Mouse (Mus musculus) left cerebral cortex, adult 2 months (tissue): ENCODE data around the gene Cyth1. TPM values are rescaled to one million over a fixed set of nuclear protein-coding genes. Genes with fewer than 3 reads are reported as not detected.

Source experiments
- DNase-seq, 2 experiments: peaks; one replicate each; pipeline ENCODE4 v3.0.0; 2021 to 2022; ENCODE audit warnings: low spot score in 2 of 2, mixed read lengths in 1 of 2; ENCODE audit errors: extremely low spot score in 1 of 2
- H3K27ac ChIP-seq: fragments of 200-600 bp; 2 replicates; pipeline ENCODE4 v1.8.1; 2022
- H3K4me3 ChIP-seq: fragments of 200-600 bp; 2 replicates; pipeline ENCODE4 v1.8.1; 2022
- CTCF ChIP-seq: fragments of 200-600 bp; IDR thresholded peaks from 2 replicates; pipeline ENCODE4 v1.8.1; 2022; ENCODE audit warnings: antibody characterized with exemption, mild to moderate bottlenecking, moderate library complexity
- intact Hi-C: fragments of 180-260 bp; cut with DNase I; formaldehyde crosslinking; loops from one replicate; pipeline ENCODE4 v1.15.1; 2025
- total RNA-seq, 2 experiments: library from RNA; stranded (reverse); gene quantifications; 2 replicates each; pipeline ENCODE4 v1.2.3; 2021

The Cyth1 gene
- total RNA-seq, 2 experiments from 2014 or later = 65.2 to 69.3 TPM

GRCm38 (mm10) chr11:118103383-118103782 is 145.0 kb downstream of the Cyth1 start:
- intact Hi-C loops = loop anchor here (1.0 kb wide), 2 partner anchors 19 to 117 kb away; no protein-coding TSS in a partner anchor
- no peak overlapping the region for H3K4me3 ChIP-seq
- DNase-seq = no peak

GRCm38 (mm10) chr11:118102838-118103237 is 145.6 kb downstream of the Cyth1 start:
- Histone ChIP-seq H3K4me3 (no peak overlapping the region), H3K27ac (no peak overlapping the region)
- intact Hi-C loops = loop anchor here (1.0 kb wide), 2 partner anchors 19 to 117 kb away; no protein-coding TSS in a partner anchor
- peak; percentile 80 to 92 for DNase-seq
- peak; percentile 95 for TF ChIP-seq CTCF

More at GRCm38 (mm10) chr11:118103383-118103782, 145.0 kb downstream of the Cyth1 start:
- no peak overlapping the region for H3K27ac ChIP-seq
- no peak for TF ChIP-seq CTCF

GRCm38 (mm10) chr11:118101133-118101532 is 147.3 kb downstream of the Cyth1 start:
- DNase-seq = no peak
- Histone ChIP-seq H3K27ac (no peak overlapping the region), H3K4me3 (no peak overlapping the region)
- TF ChIP-seq CTCF = no peak
- intact Hi-C loops = no loop called here

GRCm38 (mm10) chr11:118096736-118097135 is 151.7 kb downstream of the Cyth1 start:
- TF ChIP-seq CTCF = no peak
- Histone ChIP-seq H3K4me3 (no peak overlapping the region), H3K27ac (no peak overlapping the region)
- intact Hi-C loops = no loop called here
- no peak for DNase-seq

- no peak for TF ChIP-seq CTCF
- DNase-seq = no peak
- Histone ChIP-seq H3K27ac (no peak overlapping the region), H3K4me3 (no peak overlapping the region)
- intact Hi-C loops = no loop called here
Observed at GRCm38 (mm10) chr11:118095004-118095403, 153.4 kb downstream of the Cyth1 start.

GRCm38 (mm10) chr11:118091002-118091670 is 157.3 kb downstream of the Cyth1 start:
- TF ChIP-seq CTCF = peak; percentile 45
- no peak for DNase-seq
- intact Hi-C loops = no loop called here
- Histone ChIP-seq H3K27ac (no peak overlapping the region), H3K4me3 (no peak overlapping the region)

- DNase-seq = no peak
- TF ChIP-seq CTCF = no peak
- Histone ChIP-seq H3K27ac (no peak overlapping the region), H3K4me3 (no peak overlapping the region)
- intact Hi-C loops = loop anchor here (10.0 kb wide), 1 partner anchor 286 kb away; no protein-coding TSS in a partner anchor
Observed at GRCm38 (mm10) chr11:118088896-118089295, 159.5 kb downstream of the Cyth1 start.

GRCm38 (mm10) chr11:118085961-118086360 is 162.4 kb downstream of the Cyth1 start:
- intact Hi-C loops = loop anchor here (2.0 to 10.0 kb wide), 2 partner anchors 135 to 289 kb away; no protein-coding TSS in a partner anchor
- no peak overlapping the region for H3K4me3 ChIP-seq
- H3K27ac ChIP-seq = no peak overlapping the region
- no peak for DNase-seq
- no peak for TF ChIP-seq CTCF

GRCm38 (mm10) chr11:118085176-118085575 is 163.2 kb downstream of the Cyth1 start:
- no peak for DNase-seq
- intact Hi-C loops = loop anchor here (2.0 to 10.0 kb wide), 2 partner anchors 136 to 290 kb away; no protein-coding TSS in a partner anchor
- no peak for TF ChIP-seq CTCF
- Histone ChIP-seq H3K4me3 (no peak overlapping the region), H3K27ac (no peak overlapping the region)

GRCm38 (mm10) chr11:118084266-118084665 is 164.1 kb downstream of the Cyth1 start:
- Histone ChIP-seq H3K4me3 (no peak overlapping the region), H3K27ac (no peak overlapping the region)
- DNase-seq = no peak
- TF ChIP-seq CTCF = no peak
- intact Hi-C loops = loop anchor here (1.0 to 10.0 kb wide), 3 partner anchors 19 to 291 kb away; no protein-coding TSS in a partner anchor

- peak; percentile 66 to 69 for DNase-seq
- TF ChIP-seq CTCF = peak; percentile 83
- Histone ChIP-seq H3K27ac (no peak overlapping the region), H3K4me3 (no peak overlapping the region)
- intact Hi-C loops = loop anchor here (1.0 to 10.0 kb wide), 3 partner anchors 19 to 291 kb away; no protein-coding TSS in a partner anchor
Observed at GRCm38 (mm10) chr11:118083811-118084210, 164.6 kb downstream of the Cyth1 start.

- intact Hi-C loops = loop anchor here (10.0 kb wide), 1 partner anchor 293 kb away; no protein-coding TSS in a partner anchor
- no peak for TF ChIP-seq CTCF
- no peak overlapping the region for H3K27ac ChIP-seq
Observed at GRCm38 (mm10) chr11:118082294-118082693, 166.1 kb downstream of the Cyth1 start.

More at GRCm38 (mm10) chr11:118082294-118082693, 166.1 kb downstream of the Cyth1 start:
- no peak overlapping the region for H3K4me3 ChIP-seq
- no peak for DNase-seq

Other genes starting within 250 kb of the Cyth1 start
- under 1 TPM; 0.05 to 0.16 TPM for gene Dnah17, start 118.0 kb downstream of the Cyth1 start, total RNA-seq
- gene Usp36, start 41.7 kb upstream of the Cyth1 start, total RNA-seq = 10 to 100 TPM; 32.1 to 33.1 TPM
- 1 to 10 TPM; 1.5 to 1.8 TPM for gene Cep295nl, start 93.9 kb upstream of the Cyth1 start, total RNA-seq
- gene Timp2, start 107.1 kb upstream of the Cyth1 start, total RNA-seq = 100 to 1,000 TPM; 221 to 255 TPM
- 10 to 100 TPM; 17.1 to 20.0 TPM for gene Lgals3bp, start 153.5 kb upstream of the Cyth1 start, total RNA-seq
- 10 to 100 TPM; 37.9 to 41.0 TPM for gene Cant1, start 170.5 kb upstream of the Cyth1 start, total RNA-seq
- gene C1qtnf1, start 179.6 kb upstream of the Cyth1 start, total RNA-seq = 1 to 10 TPM; 3.3 to 4.8 TPM
- gene Engase, start 228.2 kb upstream of the Cyth1 start, total RNA-seq = 10 to 100 TPM; 11.0 to 12.4 TPM